Mouse (Mus musculus) layer of hippocampus, adult 8-10 months (tissue): Measurements from ENCODE around the gene Fank1. TPM values are rescaled to one million over a fixed set of nuclear protein-coding genes. Genes with fewer than 3 reads are reported as not detected.
A peak's percentile ranks its signal among the peaks of the same experiment; 100 is the strongest.

Experiments used
- DNase-seq, 2 experiments: peaks; one replicate each; pipeline ENCODE4 v3.0.0; 2022; ENCODE audit warnings: low spot score in 2 of 2
- total RNA-seq, 4 experiments: library from RNA; stranded (reverse); gene quantifications; 2 replicates each; pipeline ENCODE4 v1.2.4; 2022

The Fank1 gene
- 1 to 10 TPM; 2.7 to 4.6 (median 2.9) TPM for total RNA-seq

DNA sequence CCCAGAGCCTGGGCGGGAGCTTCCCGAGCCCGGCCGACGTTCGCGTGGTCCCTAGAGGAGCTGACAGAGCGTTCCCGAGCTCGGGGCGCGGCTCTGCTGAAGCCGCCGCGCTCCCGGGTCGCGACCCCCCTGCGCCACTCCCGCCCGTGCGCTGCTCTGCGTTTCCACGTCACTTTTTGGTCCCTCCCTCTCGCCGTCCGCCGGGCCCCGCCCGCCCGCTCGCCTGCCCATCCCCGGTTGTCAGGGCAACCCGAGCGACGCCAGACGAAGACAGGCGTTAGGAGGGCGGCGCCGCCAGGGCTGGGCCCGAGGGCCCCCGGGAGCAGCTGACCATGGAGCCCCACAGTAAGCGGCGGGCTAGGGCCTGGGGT lies at the start of gene Fank1:
Fank1 (plus strand) TSS at position 236 of the 371 bp plus-strand sequence.
- DNase-seq = peak; percentile 73 to 77

DNA sequence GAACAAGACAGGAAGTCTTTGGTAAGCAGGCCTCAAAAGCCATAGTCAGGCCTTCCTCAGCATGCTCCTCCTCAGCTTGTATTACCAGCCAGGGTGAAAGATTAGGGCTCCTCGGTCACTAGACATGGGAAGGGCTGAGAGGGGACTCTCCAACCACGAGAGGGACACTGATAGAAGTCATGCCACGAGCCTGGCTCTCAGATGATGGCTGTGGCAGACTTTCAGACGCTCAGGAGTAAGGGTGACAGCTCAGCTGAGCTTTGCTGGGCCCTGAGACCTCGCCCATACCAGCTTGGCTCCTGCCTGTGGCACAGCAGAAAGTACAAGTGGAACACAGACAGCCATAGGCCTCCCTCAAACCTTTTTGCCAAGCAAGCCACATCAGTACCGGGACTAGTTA lies 49.6 kb upstream of the Fank1 start:
- DNase-seq = no peak

DNA sequence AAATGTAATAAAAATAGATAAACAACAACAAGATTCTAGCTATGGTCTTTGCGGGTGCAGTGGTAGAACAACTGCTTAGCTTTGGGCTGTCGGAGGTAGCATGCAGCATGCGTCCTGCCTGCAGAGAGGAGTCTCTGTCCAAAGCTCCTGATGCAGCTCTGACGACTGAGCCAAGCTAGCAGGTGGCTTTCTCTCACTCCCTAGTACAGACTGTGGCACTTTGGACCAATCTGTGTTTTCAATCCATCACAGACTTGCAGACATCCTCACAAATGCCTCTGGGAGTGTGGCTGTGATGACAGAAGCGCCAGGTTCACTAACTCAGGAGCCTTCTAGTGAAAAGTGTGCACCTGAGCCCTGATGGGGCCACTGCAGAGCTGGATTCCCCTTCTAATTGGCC lies 47.3 kb upstream of the Fank1 start:
- DNase-seq = peak in 1 of 2 experiments; percentile 49

DNA sequence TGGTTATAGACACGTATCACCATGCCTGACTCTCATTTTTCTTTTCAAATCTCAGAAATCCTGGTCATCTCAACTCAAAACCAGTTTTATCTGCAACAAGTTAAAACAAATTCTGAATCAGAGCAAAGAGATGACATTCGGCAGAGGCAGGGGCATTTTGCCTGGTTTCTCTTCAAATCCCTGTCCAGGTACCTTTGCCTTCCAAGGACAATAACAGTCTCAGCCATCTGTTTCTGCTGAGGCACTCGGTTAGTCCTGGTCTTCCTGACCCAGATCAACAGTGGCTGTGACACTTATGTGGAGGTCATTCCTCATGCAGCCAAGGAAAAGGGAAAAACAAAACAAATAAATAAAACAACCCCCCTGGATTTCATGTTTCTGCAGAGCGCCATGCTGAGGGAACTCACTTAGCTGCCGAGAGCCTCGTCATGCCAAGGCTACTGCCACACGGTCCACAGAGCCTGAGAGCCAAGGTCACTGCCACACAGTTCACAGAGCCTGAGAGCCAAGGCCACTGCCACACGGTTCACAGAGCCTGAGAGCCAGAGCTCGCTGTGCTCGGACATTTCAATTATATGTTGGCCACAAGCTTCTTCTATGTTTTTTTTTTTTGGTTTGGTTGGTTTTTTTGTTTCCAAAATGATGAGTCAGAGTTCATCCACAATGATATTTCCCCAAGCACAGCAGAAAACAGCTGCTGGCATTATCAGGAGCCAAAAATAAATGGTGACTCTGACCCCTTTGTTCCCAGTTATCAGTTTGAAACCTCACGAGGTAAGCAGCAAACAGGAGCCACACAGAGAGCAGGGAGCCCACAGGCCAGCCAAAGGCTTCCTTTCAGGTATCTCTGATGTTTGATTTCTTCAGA lies 46.1 kb upstream of the Fank1 start:
- no peak for DNase-seq

DNA sequence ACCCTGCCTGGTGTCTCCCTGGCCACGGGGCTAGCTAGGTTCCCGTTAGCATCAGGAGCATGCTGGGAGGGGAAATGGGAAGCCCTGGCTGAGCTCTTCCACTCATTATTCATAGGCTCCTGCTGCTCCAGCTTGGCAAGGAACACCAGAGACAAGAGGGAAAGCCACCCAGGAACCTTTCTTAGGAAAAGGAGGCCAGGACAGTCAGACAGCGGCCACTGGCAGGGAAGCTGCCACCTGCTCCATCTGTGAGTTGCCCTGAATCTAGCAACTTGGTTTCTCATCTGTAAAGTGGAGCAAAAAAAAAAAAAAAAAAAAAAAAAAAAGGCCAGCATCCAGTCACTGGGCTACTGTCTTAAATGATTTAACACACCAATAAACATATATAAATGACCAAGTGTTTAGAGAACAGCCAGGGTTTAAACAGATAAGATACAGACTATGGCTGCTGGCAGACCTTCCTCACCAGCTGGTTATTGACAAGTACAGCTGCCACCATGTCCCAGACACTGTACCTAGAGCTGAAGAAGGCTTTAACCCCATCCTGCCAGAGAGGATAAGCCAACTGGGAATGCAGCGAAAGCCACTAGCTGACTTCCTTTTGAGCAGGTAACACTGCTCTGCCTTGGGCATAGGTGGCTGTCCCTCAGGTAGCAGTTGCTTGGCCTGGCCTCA lies 44.6 kb upstream of the Fank1 start:
- no peak for DNase-seq

DNA sequence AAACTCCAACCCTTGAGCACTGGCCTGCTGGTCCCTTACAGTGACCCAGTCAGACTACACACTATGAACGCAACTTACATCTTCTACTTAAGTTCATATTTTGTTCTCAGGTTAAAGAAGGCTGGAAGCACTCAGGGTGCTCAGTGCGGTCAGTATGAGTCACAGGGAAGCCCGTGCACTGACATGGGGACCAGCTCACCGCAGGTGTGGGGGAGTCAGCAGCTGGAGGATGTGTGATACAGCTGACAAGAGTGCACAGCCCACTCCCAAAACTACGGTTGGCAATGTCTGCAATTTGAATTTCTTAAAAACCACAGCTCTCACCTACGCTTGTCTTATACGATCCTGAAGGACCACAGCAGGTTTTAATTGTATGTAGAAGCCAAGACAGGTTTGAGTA lies 36.1 kb upstream of the Fank1 start:
- no peak for DNase-seq

DNA sequence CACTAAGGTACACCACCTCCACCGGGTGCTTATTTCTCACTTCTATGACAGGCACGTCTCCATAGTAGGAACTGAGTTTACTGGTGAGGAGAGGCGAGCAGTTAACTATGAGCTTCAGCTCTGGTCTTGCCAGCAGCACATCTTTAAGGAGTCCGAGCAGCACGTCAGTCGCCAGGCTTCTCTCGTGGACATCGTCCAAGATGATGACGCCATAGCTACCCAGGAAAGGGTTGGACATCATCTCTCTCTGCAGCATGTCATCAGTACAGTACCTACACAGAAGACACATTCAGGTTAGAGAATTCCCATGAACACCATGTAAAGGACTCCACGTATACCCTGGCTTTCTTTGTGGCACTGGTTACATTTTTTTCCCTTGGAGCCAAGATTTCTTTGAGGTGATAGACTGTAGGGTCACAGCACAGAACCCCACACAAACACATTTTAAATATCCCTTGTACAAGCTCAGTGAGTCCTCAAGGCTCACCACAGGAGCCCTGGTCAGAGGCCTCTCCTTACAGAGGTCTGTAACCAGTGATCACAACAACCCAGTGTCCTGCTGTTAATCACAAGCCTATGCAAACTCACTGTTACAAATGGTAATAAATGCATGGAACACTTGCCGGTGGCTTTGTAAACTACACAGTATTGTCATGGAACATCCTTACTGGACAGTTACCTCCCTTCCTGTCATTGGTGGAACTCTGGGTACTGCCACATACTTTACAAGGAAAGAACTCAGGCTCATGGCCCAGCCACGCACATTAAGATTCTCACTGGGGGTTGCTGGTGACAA lies 33.9 kb upstream of the Fank1 start:
- DNase-seq = no peak

DNA sequence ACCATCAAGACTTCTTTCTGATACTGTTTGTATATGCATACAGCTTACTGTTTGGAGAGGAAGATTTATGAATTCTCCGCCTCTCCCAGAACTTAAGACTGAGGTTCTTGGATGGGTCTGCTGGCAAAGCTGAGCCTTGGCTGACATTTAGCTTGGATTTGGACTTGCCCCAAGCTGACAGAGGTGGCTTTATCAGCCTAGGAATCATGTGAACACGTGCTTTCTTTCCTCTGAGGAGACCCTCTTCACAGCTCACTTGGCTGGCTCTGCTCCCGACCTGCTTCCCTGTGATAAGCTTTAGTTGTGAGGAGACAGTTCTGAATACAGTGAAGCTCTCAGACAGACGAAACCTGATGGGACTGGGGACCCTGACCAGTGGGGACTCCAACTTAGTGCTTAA lies 33.0 kb upstream of the Fank1 start:
- DNase-seq = no peak

DNA sequence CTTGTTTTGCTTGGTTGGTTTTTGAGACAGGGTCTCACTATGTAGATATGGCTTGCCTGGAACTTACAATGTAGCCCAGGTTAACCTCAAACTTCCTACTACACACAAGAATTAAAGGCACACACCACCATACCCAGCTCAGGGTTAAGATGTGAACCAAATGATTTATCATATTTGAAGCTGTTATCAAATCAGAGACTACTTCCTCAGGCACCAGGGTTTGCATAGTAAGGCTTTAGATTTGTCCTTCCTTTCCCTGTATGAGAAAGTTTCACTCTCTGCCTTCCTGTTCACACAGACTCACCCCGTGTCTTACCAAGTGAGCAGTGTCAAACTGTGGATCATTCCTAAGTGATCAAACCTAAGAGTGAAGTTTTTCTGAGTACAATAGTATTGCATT lies 32.5 kb upstream of the Fank1 start:
- no peak for DNase-seq

DNA sequence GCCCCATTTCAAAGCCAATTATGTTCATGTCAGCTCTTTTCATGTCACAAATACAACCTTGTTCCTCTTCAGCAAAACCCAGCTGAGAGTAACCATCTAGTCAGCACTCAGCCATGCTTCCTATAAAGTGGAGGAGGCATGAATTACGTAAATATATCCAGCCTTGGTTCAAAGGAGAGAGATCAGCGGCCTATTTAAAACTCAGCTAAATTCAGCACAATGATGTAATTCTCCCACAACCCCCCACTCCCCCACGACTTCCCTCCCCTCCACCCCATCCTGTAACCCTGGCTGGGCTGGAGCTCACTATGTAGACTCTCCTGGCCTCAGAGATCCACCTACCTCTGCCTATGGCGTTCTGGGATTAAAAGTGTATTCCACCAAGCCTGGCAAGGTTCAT lies 32.0 kb upstream of the Fank1 start:
- DNase-seq = no peak

DNA sequence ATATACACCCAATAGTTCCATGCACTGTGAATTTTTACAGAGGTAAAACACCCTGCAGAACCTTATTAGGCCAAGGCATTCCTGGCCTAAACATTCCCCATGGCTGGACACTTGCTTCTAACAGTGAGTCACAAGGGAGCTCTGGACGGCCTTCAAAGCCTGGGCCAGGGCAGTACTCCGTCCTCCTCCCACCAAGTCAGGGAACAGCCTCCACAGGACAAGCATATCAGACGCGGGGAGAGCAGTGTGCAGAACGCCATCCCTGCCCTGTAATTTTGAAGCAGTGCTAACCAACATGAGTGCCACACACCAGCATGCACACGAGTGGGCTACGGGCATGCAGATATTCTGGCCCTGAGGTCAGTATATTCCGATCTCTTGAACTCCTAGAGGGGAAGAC lies 29.3 kb upstream of the Fank1 start:
- DNase-seq = no peak

DNA sequence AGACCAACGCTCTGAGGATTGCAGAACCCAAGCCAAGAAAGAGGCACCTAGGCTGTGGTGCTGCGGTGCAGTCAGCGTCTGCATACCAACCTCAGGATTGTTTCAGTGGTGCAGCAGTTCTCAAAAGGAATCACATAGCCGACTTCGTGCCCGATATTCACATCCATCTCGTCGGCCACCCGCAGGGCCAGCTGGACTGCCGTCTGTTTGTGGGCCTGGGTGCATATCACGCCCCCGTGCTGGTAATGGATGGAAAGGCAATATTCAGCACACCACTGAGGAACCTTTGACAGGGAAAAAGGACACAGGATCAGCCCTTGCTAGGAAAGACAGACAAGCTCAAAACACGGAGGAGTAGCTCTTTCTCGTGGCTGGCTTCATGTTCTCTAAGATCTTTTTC lies 27.9 kb upstream of the Fank1 start:
- peak in 1 of 2 experiments; percentile 47 for DNase-seq

DNA sequence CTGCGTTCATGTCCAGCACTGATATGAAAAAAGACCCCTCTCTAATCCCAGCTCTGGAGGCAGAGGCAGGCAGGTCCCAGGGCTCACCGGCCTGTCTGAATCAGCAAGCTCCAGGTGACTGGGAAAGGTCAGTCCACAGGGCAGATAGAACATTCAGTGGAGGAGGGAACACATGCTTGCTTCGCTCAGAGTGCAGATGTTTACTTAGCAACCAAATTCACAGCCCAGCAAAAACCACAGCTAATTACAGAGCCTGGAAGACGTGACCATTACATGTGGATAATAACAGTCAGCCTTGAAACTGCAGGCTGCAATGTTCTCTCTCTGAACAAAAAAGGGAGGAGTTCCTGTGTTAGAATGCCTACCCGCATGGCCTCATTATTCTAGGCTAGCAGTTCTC lies 26.0 kb upstream of the Fank1 start:
- no peak for DNase-seq

DNA sequence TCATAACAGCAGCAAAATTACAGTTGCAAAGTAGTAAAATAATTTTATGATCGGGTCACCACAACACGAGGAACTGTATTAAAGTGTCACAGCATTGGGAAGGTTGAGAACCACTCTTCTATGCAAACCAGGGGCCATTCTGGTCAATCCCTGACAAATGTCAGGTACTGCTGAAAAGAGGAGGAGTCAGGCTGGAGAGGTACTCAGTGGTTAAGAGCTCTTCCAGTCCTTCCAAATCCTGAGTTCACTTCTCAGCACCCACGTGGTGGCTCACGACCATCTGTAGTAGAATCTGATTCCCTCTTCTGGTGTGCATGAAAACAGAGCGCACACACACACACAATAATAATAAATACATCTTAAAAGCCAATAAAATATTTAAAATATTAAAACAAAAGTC lies 25.5 kb upstream of the Fank1 start:
- DNase-seq = no peak

DNA sequence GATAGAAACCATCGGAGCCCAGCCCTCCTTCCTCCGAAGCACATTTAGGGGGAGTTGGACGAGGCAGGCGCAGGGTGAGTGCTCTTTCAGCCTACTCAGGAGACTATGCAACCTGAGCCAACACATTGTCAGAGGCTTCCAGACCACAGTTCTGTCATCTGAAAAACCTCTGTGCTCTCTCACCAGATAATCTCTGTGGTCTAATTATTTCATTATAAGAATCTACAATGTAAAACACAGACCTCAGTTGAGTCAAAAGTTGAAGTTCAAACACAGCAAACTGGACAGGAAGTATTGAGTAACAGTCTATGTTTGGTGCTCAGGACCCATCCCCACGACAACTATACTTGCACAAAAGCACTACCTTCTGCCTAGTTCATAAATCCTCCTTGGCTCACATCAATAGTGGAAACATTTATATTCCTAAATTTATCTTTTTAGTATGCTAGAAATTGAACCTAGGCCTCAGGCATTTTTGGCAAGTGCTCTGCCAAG lies 18.7 kb upstream of the Fank1 start:
- no peak for DNase-seq

DNA sequence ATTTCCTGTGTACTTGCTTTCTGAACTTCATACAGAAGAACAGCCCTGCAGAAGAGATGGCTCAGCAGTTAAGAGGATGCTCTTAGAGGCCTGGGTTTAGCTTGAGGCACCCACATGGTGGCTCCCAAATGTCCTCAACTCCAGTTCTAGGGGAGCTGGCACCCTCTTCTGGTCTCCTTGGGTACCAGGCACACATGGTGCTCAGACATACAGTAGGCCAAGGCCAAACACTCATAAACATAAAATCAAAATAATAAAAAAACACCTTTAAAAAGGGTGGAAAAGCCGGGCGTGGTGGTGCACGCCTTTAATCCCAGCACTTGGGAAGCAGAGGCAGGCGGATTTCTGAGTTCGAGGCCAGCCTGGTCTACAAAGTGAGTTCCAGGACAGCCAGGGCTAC lies 17.9 kb upstream of the Fank1 start:
- DNase-seq = no peak

DNA sequence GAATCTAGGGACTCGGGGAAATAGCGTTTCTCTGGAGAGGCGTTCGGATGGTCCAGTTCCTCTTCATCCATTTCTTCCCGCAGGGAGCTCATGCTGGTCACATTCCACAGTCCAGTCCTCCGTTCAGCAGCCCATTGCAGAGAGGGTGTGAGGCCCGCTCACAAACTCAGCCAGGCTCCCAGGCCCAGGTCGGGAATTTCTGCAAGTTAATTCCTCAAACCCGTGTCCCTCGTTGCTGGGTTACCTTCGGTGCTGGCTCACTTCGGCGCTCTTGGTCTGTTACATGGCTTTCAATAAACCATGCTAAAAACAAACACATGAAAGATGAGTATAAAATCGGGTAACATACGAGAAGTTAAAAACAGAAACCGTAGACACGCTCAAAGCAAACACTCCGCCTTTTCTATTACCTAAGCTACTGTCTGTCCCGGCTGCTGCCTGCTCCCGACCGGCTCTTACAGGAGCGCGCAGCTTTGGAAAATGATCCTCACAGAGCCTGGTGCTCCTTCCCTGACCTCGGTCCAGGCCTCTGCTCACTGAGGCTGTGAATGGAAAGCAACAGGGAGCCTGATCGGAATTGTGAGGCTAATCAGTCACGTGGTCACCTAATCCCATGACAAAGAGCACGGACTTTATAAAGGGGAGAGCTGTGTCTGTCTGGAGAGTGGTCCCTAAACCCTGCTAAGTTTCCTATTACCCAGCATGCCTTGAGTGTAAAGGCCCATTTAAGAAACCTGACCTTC lies 16.9 kb upstream of the Fank1 start:
- DNase-seq = peak in 1 of 2 experiments; percentile 38

DNA sequence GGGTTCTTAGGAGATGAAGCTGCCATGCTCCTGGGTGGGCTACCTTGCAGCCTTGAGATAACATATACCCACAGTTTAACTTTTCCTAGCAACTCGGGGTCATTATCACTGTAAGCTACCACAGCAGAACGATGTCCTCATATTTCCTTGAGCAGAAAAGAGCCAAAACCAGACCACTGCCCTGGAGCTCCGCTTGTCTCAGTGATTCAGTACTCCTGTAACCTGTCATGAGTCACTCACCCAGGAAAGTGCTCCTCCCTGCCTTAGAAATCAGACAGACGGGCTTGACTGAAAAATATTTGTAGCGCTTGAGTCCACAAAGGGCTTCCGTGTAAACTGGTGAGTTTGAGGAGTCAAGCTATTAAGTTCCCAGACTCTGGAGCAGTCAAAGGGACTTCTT lies 14.0 kb upstream of the Fank1 start:
- DNase-seq = no peak

DNA sequence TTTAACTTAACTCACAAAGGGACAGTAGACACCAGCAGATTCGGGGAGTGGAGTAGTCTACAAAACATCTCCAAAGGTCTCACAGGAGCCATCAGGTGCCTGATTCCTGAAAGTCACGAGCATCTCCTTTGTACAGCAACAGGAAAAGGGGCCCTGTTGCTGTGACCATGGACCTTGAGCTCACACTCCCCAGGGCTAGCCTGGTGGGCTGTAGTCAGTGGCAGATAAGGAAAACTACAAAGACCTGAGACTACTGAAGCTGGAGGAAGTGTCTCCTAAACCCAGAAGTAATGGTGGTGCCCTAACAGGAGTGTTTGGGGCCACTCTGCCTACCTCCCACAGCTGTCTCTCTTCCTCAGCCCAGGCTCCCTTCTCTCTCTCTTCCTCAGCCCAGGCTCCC lies 12.2 kb upstream of the Fank1 start:
- no peak for DNase-seq

DNA sequence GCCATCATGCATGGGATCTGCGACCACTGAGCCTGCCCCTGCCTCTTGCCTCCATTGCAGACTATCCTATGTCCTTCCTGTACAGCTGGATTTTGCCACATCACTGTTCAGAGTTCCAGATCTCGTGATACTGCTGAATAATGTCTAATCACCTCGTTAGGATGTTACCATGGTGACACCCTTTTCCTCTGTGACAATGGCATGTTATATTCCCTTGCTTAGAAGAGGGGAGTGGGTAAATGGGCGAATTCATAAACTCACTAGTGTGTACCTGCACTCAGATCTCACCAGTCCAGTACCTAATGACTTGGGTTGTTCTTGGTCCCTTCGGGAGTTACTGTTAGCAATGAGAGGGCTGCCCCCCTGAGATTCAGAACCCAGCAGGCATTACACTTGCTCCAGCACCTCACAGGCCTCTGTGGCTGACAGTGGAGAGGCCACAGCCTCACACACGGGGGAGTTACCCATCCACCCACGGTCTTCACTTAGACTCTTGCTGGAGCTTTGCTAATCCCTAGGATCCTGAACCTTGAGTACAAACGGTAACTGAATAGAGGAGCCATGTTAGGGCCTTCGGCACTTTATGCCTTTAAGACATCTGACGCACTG lies 11.3 kb upstream of the Fank1 start:
- DNase-seq = no peak

DNA sequence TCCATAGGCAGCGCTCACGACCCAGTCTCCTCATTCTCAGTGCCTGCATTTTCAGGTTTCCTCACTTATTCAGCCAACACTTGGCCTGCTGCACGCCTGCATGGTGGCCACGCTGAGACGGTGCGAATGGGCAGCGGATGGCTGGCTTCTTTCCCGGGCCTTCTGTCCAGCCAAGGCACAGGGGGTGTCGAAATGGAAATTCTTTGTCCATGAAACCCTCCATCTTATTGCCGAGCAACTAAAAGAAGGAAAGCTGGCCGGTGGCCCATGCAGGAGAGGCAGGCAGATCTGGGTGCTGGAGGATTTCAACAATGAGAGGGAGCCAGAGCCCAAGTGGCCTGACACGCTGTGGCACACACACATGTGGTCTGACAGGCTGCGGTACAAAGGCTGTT lies 10.8 kb upstream of the Fank1 start:
- peak; percentile 72 to 76 for DNase-seq
